Mouse (Mus musculus) heart, embryonic 10.5 days (tissue): ENCODE measurements around the gene Disp2. TPM values are rescaled to one million over a fixed set of nuclear protein-coding genes. Genes with fewer than 3 reads are reported as not detected.

Experiments
- DNase-seq: peaks from one replicate; pipeline ENCODE4 v3.0.0-alpha.2; 2017; ENCODE audit warnings: low spot score
- H3K27ac ChIP-seq: fragments of 300-500 bp; sonication (generic); 2 replicates; pipeline ENCODE4 v1.5.1; 2016; ENCODE audit warnings: mild to moderate bottlenecking
- H3K27me3 ChIP-seq: fragments of 300-500 bp; sonication (generic); 2 replicates; pipeline ENCODE4 v1.6.1; 2016; ENCODE audit warnings: mild to moderate bottlenecking; ENCODE audit not compliant: poor library complexity, insufficient read depth, severe bottlenecking
- H3K36me3 ChIP-seq: fragments of 300-500 bp; sonication (generic); 2 replicates; pipeline ENCODE4 v1.6.1; 2016; ENCODE audit warnings: mild to moderate bottlenecking, moderate library complexity
- H3K4me1 ChIP-seq: fragments of 300-500 bp; sonication (generic); 2 replicates; pipeline ENCODE4 v1.6.1; 2016; ENCODE audit warnings: mild to moderate bottlenecking
- H3K4me3 ChIP-seq: fragments of 300-500 bp; sonication (generic); 2 replicates; pipeline ENCODE4 v1.5.1; 2016; ENCODE audit warnings: mild to moderate bottlenecking, moderate library complexity
- H3K9me3 ChIP-seq: fragments of 300-500 bp; sonication (generic); 2 replicates; pipeline ENCODE4 v1.6.1; 2016; ENCODE audit warnings: mild to moderate bottlenecking, moderate library complexity
- WGBS: fragments of 180-500 bp; shearing (Covaris S2); methylation state at CpG from one replicate; pipeline ENCODE4 v1.1.7; 2016; 5-methylcytosine and 5-hydroxymethylcytosine counted together
- polyA plus RNA-seq: library from polyadenylated mRNA; unstranded; fragments of >200 nt; fragmentation: Nextera tagmentation; extraction: Ambion mirVana; gene quantifications from 2 replicates; pipeline ENCODE4 v1.2.1, GENCODE M21; 2016

Disp2 gene
- polyA plus RNA-seq, 1 experiment from 2014 or later = 0.20 TPM

DNA sequence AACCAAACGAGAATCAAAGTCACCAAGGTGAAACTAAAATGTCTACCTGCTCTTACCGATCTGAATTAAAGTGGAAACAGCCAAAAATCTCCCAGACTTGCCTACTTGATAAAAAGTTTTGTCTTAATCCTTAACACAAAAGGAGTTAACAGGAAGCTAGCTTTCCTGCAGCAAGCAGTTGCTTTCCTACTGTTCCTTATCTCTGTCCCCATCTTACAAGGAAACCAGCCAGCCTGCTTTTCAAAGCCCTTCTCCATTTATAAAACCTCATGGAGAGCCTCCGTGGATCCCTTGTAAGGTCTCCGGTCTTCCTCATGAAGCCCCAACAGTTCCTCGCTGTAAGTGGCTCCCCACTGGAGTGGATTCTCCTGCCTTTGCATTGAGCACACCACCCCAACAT lies 58.8 kb downstream of the Disp2 start:
- Histone ChIP-seq H3K36me3 (peaks cover 27% of the 10 kb centered on the region), H3K27me3 (no peaks in the 10 kb centered on the region), H3K4me3 (no peak overlapping the region), H3K4me1 (peaks cover 20% of the 10 kb centered on the region), H3K9me3 (no peaks in the 10 kb centered on the region), H3K27ac (no peak overlapping the region)
- 30% methylated on average over 5 of the region's 5 CpGs for WGBS
- DNase-seq = no peak

DNA sequence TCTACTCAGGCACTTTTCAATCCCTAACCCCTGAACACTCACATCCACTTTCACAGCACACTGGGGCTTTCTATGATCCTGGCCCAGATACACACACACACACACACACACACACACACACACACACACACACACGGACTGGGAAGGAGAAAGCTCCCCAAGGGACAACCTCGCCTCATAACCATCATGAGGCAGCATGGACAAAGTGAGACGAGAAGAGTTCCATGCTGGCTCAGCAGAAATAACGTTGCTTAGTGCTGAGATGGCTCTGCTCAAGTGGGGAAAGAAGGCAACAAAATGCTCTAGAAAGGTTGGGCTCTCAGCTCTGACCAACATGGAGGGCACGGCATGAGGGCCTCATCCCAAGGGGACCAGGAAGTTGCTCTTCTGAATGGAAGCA lies 61.7 kb downstream of the Disp2 start:
- H3K36me3 ChIP-seq = no peaks in the 10 kb centered on the region
- H3K27me3 ChIP-seq = no peaks in the 10 kb centered on the region
- WGBS = 65% methylated on average over 5 of the region's 5 CpGs
- no peaks in the 10 kb centered on the region for H3K9me3 ChIP-seq
- no peak for DNase-seq
- H3K4me3 ChIP-seq = no peak overlapping the region
- H3K27ac ChIP-seq = no peak overlapping the region
- peaks cover 23% of the 10 kb centered on the region for H3K4me1 ChIP-seq

DNA sequence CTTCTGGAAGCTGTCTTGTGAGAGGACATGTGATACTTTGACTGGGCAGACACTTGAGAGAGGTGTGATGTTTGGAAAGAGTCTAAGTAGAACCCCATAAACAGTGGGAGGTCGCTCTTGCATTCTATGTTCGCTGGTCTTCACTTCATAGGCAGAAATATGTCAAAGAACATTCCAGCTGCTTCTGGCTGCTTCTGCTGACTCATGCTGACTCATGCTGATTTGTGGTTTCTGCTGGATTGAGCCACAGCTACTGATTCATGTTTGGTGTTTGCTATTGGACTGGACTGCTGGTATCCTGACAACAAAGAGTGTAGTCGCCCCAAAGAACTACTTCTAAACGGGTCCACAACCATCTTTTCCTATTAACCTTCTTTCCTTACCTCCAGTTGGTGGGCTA lies 62.3 kb downstream of the Disp2 start:
- Histone ChIP-seq H3K36me3 (no peaks in the 10 kb centered on the region), H3K9me3 (no peaks in the 10 kb centered on the region), H3K4me1 (peaks cover 26% of the 10 kb centered on the region), H3K27me3 (no peaks in the 10 kb centered on the region), H3K4me3 (no peak overlapping the region), H3K27ac (no peak overlapping the region)
- WGBS = 83% methylated on average over 4 of the region's 4 CpGs
- DNase-seq = peak; percentile 84

GRCm38 (mm10) chr2:118844427-118844826 lies 64.9 kb downstream of the Disp2 start:
- H3K9me3 ChIP-seq = no peaks in the 10 kb centered on the region
- no peaks in the 10 kb centered on the region for H3K27me3 ChIP-seq
- H3K27ac ChIP-seq = no peak overlapping the region
- WGBS = 75% methylated on average over 3 of the region's 3 CpGs
- H3K4me3 ChIP-seq = no peak overlapping the region
- H3K36me3 ChIP-seq = no peaks in the 10 kb centered on the region
- no peak for DNase-seq
- peaks cover 9% of the 10 kb centered on the region for H3K4me1 ChIP-seq

- no peaks in the 10 kb centered on the region for H3K27me3 ChIP-seq
- H3K4me1 ChIP-seq = peaks cover 5% of the 10 kb centered on the region; the same call in 1 of the 2 replicates
- H3K9me3 ChIP-seq = no peaks in the 10 kb centered on the region
- H3K36me3 ChIP-seq = no peaks in the 10 kb centered on the region
- no peak overlapping the region for H3K27ac ChIP-seq
- WGBS = 50% methylated on average over 7 of the region's 7 CpGs
- no peak for DNase-seq
- H3K4me3 ChIP-seq = no peak overlapping the region
These were observed 66.7 kb downstream of the Disp2 start for GRCm38 (mm10) chr2:118846246-118846645.

GRCm38 (mm10) chr2:118851756-118852155 lies 72.2 kb downstream of the Disp2 start:
- DNase-seq = no peak
- Histone ChIP-seq H3K27ac (no peak overlapping the region), H3K36me3 (no peaks in the 10 kb centered on the region), H3K4me1 (no peaks in the 10 kb centered on the region; the same call in 1 of the 2 replicates), H3K4me3 (no peak overlapping the region), H3K9me3 (no peaks in the 10 kb centered on the region), H3K27me3 (no peaks in the 10 kb centered on the region)
- whole genome bisulfite sequencing = 43% methylated on average over 3 of the region's 3 CpGs

Other genes with a start within 250 kb of the Disp2 start
- 2.5 and 3.7 TPM in 2 replicates for gene Bmf, start 230.0 kb upstream of the Disp2 start, polyA plus RNA-seq
- 101 and 104 TPM in 2 replicates for gene Bub1b, start 181.5 kb upstream of the Disp2 start, polyA plus RNA-seq
- gene Pak6, start 116.4 kb upstream of the Disp2 start, polyA plus RNA-seq = 1.7 and 4.1 TPM in 2 replicates
- 0.16 and 0.63 TPM in 2 replicates for gene Ankrd63, start 75.8 kb upstream of the Disp2 start, polyA plus RNA-seq
- gene Plcb2, start 51.3 kb upstream of the Disp2 start, polyA plus RNA-seq = 1.4 and 1.6 TPM in 2 replicates
- gene Inafm2, start 34.0 kb upstream of the Disp2 start, polyA plus RNA-seq = 22.6 and 34.8 TPM in 2 replicates
- 0.94 and 1.8 TPM in 2 replicates for gene Ccdc9b, start 17.1 kb upstream of the Disp2 start, polyA plus RNA-seq
- not detected in 2 replicates for gene Phgr1, start 7.0 kb upstream of the Disp2 start, polyA plus RNA-seq
- gene Knstrn, start 34.3 kb downstream of the Disp2 start, polyA plus RNA-seq = 113 and 127 TPM in 2 replicates
- 67.2 and 82.4 TPM in 2 replicates for gene Ivd, start 82.2 kb downstream of the Disp2 start, polyA plus RNA-seq
- 3.3 and 4.4 TPM in 2 replicates for gene Bahd1, start 120.7 kb downstream of the Disp2 start, polyA plus RNA-seq
- 18.8 and 20.1 TPM in 2 replicates for gene Chst14, start 146.8 kb downstream of the Disp2 start, polyA plus RNA-seq
- gene Ccdc32, start 249.7 kb downstream of the Disp2 start, polyA plus RNA-seq = 16.3 and 18.5 TPM in 2 replicates